Mouse (Mus musculus) forebrain, embryonic 10.5 days (tissue): ENCODE measurements around the gene Hnf1b. TPM values are rescaled to one million over a fixed set of nuclear protein-coding genes. Genes with fewer than 3 reads are reported as not detected.

Source experiments
- DNase-seq: peaks from one replicate; pipeline ENCODE4 v3.0.0-alpha.2; 2017; ENCODE audit warnings: low spot score; ENCODE audit errors: extremely low spot score
- H3K27ac ChIP-seq: fragments of 300-500 bp; sonication (generic); 2 replicates; pipeline ENCODE4 v1.5.1; 2016; ENCODE audit warnings: mild to moderate bottlenecking
- H3K27me3 ChIP-seq: fragments of 300-500 bp; sonication (generic); 2 replicates; pipeline ENCODE4 v1.6.1; 2016; ENCODE audit warnings: mild to moderate bottlenecking; ENCODE audit not compliant: poor library complexity, severe bottlenecking
- H3K36me3 ChIP-seq: fragments of 300-500 bp; sonication (generic); replicated peaks from 2 replicates; pipeline ENCODE4 v1.6.1; 2016; ENCODE audit warnings: mild to moderate bottlenecking, moderate library complexity
- H3K4me1 ChIP-seq: fragments of 300-500 bp; sonication (generic); 2 replicates; pipeline ENCODE4 v1.6.1; 2016
- H3K4me3 ChIP-seq: fragments of 300-500 bp; sonication (generic); 2 replicates; pipeline ENCODE4 v1.5.1; 2016; ENCODE audit warnings: mild to moderate bottlenecking, moderate library complexity
- H3K9me3 ChIP-seq: fragments of 300-500 bp; sonication (generic); 2 replicates; pipeline ENCODE4 v1.6.1; 2016; ENCODE audit warnings: mild to moderate bottlenecking, moderate library complexity
- WGBS: fragments of 180-500 bp; shearing (Covaris S2); methylation state at CpG from one replicate; pipeline ENCODE4 v1.1.7; 2016; 5-methylcytosine and 5-hydroxymethylcytosine counted together
- polyA plus RNA-seq: library from polyadenylated mRNA; unstranded; fragments of >200 nt; fragmentation: Nextera tagmentation; extraction: Ambion mirVana; gene quantifications from 2 replicates; pipeline ENCODE4 v1.2.1, GENCODE M21; 2016

Hnf1b gene
- polyA plus RNA-seq, 1 experiment from 2014 or later = not detected

- Histone ChIP-seq H3K9me3 (no peaks in the 10 kb centered on the region), H3K27ac (no peak overlapping the region), H3K36me3 (no peaks in the 10 kb centered on the region), H3K27me3 (no peaks in the 10 kb centered on the region), H3K4me1 (no peaks in the 10 kb centered on the region), H3K4me3 (no peak overlapping the region)
- 92% methylated on average over 6 of the region's 6 CpGs for WGBS
- DNase-seq = no peak
Measured at GRCm38 (mm10) chr11:83833517-83833916, 16.3 kb upstream of the Hnf1b start.

- Histone ChIP-seq H3K27me3 (no peaks in the 10 kb centered on the region), H3K9me3 (no peaks in the 10 kb centered on the region), H3K4me3 (no peak overlapping the region), H3K27ac (no peak overlapping the region), H3K4me1 (no peaks in the 10 kb centered on the region), H3K36me3 (no peaks in the 10 kb centered on the region)
- WGBS = 81% methylated on average over 14 of the region's 14 CpGs
- DNase-seq = no peak
Measured at GRCm38 (mm10) chr11:83833959-83834496, 15.8 kb upstream of the Hnf1b start.

- Histone ChIP-seq H3K4me1 (no peaks in the 10 kb centered on the region), H3K27me3 (no peaks in the 10 kb centered on the region; the same call in 1 of the 2 replicates), H3K36me3 (no peaks in the 10 kb centered on the region), H3K4me3 (no peak overlapping the region), H3K9me3 (no peaks in the 10 kb centered on the region), H3K27ac (no peak overlapping the region)
- no peak for DNase-seq
- WGBS = 85% methylated on average over 6 of the region's 6 CpGs
Measured at GRCm38 (mm10) chr11:83839451-83839850, 10.4 kb upstream of the Hnf1b start.

DNA sequence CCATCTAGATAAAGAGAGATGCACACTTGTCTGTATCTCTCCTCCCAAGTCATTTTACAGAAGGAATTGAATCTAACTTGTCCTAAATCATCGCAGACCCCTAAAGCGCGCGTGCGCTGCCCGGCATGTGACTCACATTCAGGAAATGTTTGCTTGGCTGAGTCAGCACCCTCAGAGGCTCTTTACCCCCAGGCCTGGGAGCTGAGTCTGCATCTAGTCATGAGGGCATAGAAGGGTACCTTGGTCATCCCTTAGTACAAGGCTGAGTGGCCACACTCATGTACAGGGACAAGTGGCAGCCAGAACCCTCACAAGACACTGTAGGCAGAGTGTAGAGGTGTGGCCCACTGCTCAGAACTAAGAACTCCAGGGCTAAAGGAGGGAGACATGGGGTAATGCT, 6.3 kb upstream of the Hnf1b start:
- WGBS = 94% methylated on average over 6 of the region's 6 CpGs
- Histone ChIP-seq H3K4me1 (no peaks in the 10 kb centered on the region), H3K9me3 (no peaks in the 10 kb centered on the region), H3K4me3 (no peak overlapping the region), H3K27me3 (peaks cover 16% of the 10 kb centered on the region), H3K36me3 (no peaks in the 10 kb centered on the region), H3K27ac (no peak overlapping the region)
- no peak for DNase-seq

GRCm38 (mm10) chr11:83850586-83851272, 866 bp downstream of the Hnf1b start:
- WGBS = under 1% methylated on average over 24 of the region's 24 CpGs
- Histone ChIP-seq H3K4me3 (peak overlapping the region; percentile 30), H3K27ac (no peak overlapping the region), H3K9me3 (no peaks in the 10 kb centered on the region), H3K36me3 (no peaks in the 10 kb centered on the region), H3K4me1 (peaks cover 42% of the 10 kb centered on the region), H3K27me3 (peaks cover 88% of the 10 kb centered on the region)
- peak; percentile 31 for DNase-seq

- DNase-seq = no peak
- WGBS = under 1% methylated on average over 36 of the region's 36 CpGs
Measured at GRCm38 (mm10) chr11:83851273-83852015, 1.6 kb downstream of the Hnf1b start.

DNA sequence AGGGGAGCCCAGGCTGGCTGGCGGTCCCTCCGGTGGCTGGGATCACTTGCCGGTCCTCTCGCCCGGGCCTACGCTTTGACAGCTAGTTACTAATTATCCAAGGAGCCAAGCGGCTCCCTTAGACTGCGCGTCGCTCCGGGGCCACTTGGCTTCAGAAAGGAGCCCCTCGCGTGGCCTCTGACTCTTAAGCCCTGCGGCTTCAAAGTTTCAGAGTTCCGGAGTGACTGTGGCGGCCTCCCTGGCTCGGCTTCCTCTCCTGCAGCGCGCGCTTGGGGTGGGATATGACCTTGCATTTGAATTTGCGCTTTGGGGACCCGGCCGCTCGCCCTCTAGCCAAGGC, 2.1 kb downstream of the Hnf1b start:
- DNase-seq = peak; percentile 57
- under 1% methylated on average over 24 of the region's 24 CpGs for WGBS
- Histone ChIP-seq H3K4me3 (peak overlapping the region; percentile 30), H3K9me3 (no peaks in the 10 kb centered on the region), H3K27me3 (peaks cover 100% of the 10 kb centered on the region), H3K27ac (no peak overlapping the region), H3K36me3 (no peaks in the 10 kb centered on the region), H3K4me1 (peaks cover 42% of the 10 kb centered on the region)

More at GRCm38 (mm10) chr11:83851273-83852015, 1.6 kb downstream of the Hnf1b start:
- peaks cover 42% of the 10 kb centered on the region for H3K4me1 ChIP-seq
- H3K27ac ChIP-seq = no peak overlapping the region
- peak overlapping the region; percentile 30 for H3K4me3 ChIP-seq
- H3K9me3 ChIP-seq = no peaks in the 10 kb centered on the region
- H3K27me3 ChIP-seq = peaks cover 95% of the 10 kb centered on the region
- H3K36me3 ChIP-seq = no peaks in the 10 kb centered on the region

GRCm38 (mm10) chr11:83852501-83853211, 2.8 kb downstream of the Hnf1b start:
- H3K36me3 ChIP-seq = no peaks in the 10 kb centered on the region
- under 1% methylated on average over 38 of the region's 38 CpGs for WGBS
- DNase-seq = peak; percentile 33
- H3K9me3 ChIP-seq = no peaks in the 10 kb centered on the region
- peak overlapping the region; percentile 33; the same call in 1 of the 2 replicates for H3K4me3 ChIP-seq
- peaks cover 100% of the 10 kb centered on the region for H3K27me3 ChIP-seq
- H3K27ac ChIP-seq = no peak overlapping the region
- H3K4me1 ChIP-seq = peaks cover 42% of the 10 kb centered on the region

DNA sequence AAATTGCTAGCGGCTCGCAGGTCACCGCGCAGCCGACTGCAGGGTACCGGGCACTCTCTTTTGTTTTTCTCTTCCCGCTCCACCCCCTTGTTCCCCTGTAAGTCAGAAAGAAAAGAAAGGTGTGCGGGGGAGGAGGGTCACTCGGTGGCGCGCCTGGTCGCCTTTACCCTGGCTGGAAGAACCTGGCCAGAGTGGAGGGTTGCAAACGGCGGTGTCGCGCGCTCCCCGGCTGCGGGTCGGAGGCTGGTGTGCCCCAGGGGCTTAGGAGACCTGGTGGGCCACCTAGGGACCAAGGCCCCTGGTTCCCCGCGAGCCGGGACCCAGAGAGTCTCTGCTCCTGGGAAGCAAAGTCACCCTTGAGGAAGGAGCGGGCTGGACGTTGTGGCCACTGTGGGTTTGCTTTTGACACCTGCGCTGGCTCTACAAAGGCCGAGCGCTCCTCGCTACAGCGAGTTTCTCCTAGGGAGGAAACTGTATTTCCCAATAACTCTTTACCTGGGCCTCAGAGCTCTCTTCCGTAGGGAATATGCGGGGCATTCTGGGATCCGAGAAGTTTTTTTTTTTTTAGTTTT, 3.4 kb downstream of the Hnf1b start:
- H3K4me3 ChIP-seq = peak overlapping the region; percentile 33
- no peak overlapping the region for H3K27ac ChIP-seq
- H3K4me1 ChIP-seq = peaks cover 42% of the 10 kb centered on the region
- H3K27me3 ChIP-seq = peaks cover 100% of the 10 kb centered on the region
- no peaks in the 10 kb centered on the region for H3K36me3 ChIP-seq
- peak; percentile 49 for DNase-seq
- no peaks in the 10 kb centered on the region for H3K9me3 ChIP-seq
- under 1% methylated on average over 33 of the region's 33 CpGs for WGBS

DNA sequence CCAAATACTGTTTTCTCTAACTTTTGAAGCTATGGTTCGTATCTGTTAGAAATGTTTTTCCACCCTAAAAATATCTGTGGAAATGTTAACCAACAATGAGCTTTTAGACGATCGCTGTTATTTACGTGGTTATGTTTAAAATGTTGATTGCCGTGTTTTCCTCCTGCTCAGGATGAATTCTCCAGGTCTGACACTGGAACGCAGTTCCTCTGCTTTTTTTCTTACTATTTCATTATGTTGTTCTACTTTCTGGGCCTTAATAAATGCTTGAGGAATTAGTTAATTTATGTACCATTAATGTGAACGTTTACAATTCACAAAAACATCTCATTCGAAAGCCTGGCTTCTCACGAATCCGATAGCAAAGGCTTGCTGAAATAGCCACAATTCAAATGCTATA, 4.2 kb downstream of the Hnf1b start:
- Histone ChIP-seq H3K36me3 (no peaks in the 10 kb centered on the region), H3K27me3 (peaks cover 100% of the 10 kb centered on the region), H3K4me3 (no peak overlapping the region), H3K27ac (no peak overlapping the region), H3K4me1 (peaks cover 42% of the 10 kb centered on the region), H3K9me3 (no peaks in the 10 kb centered on the region)
- DNase-seq = no peak
- WGBS = 6% methylated on average over 10 of the region's 10 CpGs

DNA sequence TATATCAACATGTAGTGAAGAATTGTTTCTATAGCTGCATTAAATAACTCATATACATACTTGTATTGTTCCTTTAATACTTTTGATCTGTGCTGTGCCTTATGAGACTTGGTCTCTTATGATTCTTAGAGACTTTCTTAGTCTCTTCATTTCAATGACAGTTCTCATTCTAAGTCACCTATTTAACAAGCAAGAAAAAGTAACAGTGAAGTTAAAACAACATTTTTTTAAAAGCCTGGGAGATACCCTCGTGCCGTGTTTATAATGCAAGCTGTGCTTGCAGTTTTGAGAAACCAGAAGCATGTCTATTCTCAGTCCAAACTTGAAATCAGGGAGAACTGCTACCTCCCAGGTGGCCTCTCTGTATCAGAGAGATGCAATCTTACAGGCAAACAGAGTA, 4.8 kb downstream of the Hnf1b start:
- Histone ChIP-seq H3K27ac (no peak overlapping the region), H3K36me3 (no peaks in the 10 kb centered on the region), H3K4me3 (no peak overlapping the region), H3K4me1 (peaks cover 38% of the 10 kb centered on the region), H3K9me3 (no peaks in the 10 kb centered on the region), H3K27me3 (peaks cover 100% of the 10 kb centered on the region)
- DNase-seq = no peak
- 12% methylated on average over 2 of the region's 2 CpGs for WGBS

- WGBS = 83% methylated on average over 1 of the region's 1 CpGs
- no peak overlapping the region for H3K27ac ChIP-seq
- no peak overlapping the region for H3K4me3 ChIP-seq
- H3K4me1 ChIP-seq = peaks cover 13% of the 10 kb centered on the region
- no peaks in the 10 kb centered on the region for H3K9me3 ChIP-seq
- no peaks in the 10 kb centered on the region for H3K36me3 ChIP-seq
- no peak for DNase-seq
- H3K27me3 ChIP-seq = peaks cover 91% of the 10 kb centered on the region
Measured at GRCm38 (mm10) chr11:83857256-83857655, 7.4 kb downstream of the Hnf1b start.
